Mouse (Mus musculus) B cell, adult 62 days (primary cell): ENCODE data around the gene Tgif2. TPM values are rescaled to one million over a fixed set of nuclear protein-coding genes. Genes with fewer than 3 reads are reported as not detected.

ENCODE experiments used
- total RNA-seq: library from RNA; stranded (reverse); gene quantifications from 4 replicates; pipeline ENCODE4 v1.2.4, GENCODE M21; 2023

Tgif2 gene
- total RNA-seq, result 132 to 147 TPM (median 134 TPM) in 4 replicates

GRCm38 (mm10) chr2:156839319-156840191, at the start of gene Tgif2:
Gene Tgif2 (plus strand): TSS chr2:156840007.

GRCm38 (mm10) chr2:156857835-156858234, 18.0 kb downstream of the Tgif2 start, which contains the start of gene 4930518I15Rik:
Gene 4930518I15Rik (minus strand): TSS chr2:156857946.

GRCm38 (mm10) chr2:156862772-156863486, 23.1 kb downstream of the Tgif2 start, which contains the start of gene Rab5if:
Gene Rab5if (plus strand): TSS chr2:156863128.

GRCm38 (mm10) chr2:156887017-156887416, 47.2 kb downstream of the Tgif2 start, which contains the start of gene Sla2:
Gene Sla2 (minus strand): TSS chr2:156887192.

Other genes starting within 250 kb of the Tgif2 start
- gene Dlgap4, start 226.3 kb upstream of the Tgif2 start, total RNA-seq, result 61.4 to 72.0 TPM (median 65.7 TPM) in 4 replicates
- 0.94 to 2.5 TPM (median 2.4 TPM) in 3 of 4 replicates, not detected in the other for gene Myl9, start 64.6 kb upstream of the Tgif2 start, total RNA-seq
- 2.5 to 3.8 TPM (median 3.2 TPM) in 4 replicates for gene 4930518I15Rik, start 17.9 kb downstream of the Tgif2 start, total RNA-seq
- 52.5 to 58.5 TPM (median 54.3 TPM) in 4 replicates for gene Rab5if, start 23.1 kb downstream of the Tgif2 start, total RNA-seq
- 0.58 to 1.3 TPM (median 1.1 TPM) in 4 replicates for gene Sla2, start 47.2 kb downstream of the Tgif2 start, total RNA-seq
- 30.6 to 36.3 TPM (median 31.5 TPM) in 4 replicates for gene Ndrg3, start 152.0 kb downstream of the Tgif2 start, total RNA-seq
- gene Dsn1, start 167.1 kb downstream of the Tgif2 start, total RNA-seq, result 25.4 to 38.0 TPM (median 30.0 TPM) in 4 replicates
- 0.52 to 1.5 TPM (median 0.63 TPM) in 4 replicates for gene Soga1, start 239.2 kb downstream of the Tgif2 start, total RNA-seq
- gene Tldc2, start 247.0 kb downstream of the Tgif2 start, total RNA-seq, result not detected in 4 replicates